Mouse (Mus musculus): ENCODE results near the gene Rhbdf2.

DNA sequence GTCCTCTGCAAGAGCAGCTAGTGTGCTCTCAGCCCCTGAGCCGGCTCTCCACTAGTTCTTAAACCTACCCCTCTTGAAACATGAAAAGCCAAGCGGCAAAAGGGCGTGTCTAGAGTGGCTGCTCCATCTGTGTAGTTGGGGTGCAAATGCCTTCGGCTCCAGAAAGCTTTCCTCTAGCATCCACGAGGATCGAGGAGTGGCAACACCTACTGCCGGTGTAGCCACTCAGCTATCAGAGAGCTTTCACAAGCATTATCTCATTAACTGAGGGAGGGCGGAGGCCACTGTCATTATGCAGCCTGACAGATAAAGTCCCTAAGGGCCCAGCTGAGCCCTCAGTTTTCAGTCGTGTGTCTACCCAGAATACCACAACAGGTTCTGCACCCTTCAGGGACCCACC, 6.7 kb downstream of the Rhbdf2 start:
- TF ChIP-seq CTCF (IDR thresholded peaks at IDR 0.05; ENCODE audit: low read depth, low read length): no peak
- TF ChIP-seq POLR2A (IDR thresholded peaks at IDR 0.05; ENCODE audit: extremely low read depth, insufficient read depth, low read length): no peak

Measured in liver, adult 2 months (tissue).